8 mouse cellular contexts compared by ENCODE assay signal in the genomic region with DNA sequence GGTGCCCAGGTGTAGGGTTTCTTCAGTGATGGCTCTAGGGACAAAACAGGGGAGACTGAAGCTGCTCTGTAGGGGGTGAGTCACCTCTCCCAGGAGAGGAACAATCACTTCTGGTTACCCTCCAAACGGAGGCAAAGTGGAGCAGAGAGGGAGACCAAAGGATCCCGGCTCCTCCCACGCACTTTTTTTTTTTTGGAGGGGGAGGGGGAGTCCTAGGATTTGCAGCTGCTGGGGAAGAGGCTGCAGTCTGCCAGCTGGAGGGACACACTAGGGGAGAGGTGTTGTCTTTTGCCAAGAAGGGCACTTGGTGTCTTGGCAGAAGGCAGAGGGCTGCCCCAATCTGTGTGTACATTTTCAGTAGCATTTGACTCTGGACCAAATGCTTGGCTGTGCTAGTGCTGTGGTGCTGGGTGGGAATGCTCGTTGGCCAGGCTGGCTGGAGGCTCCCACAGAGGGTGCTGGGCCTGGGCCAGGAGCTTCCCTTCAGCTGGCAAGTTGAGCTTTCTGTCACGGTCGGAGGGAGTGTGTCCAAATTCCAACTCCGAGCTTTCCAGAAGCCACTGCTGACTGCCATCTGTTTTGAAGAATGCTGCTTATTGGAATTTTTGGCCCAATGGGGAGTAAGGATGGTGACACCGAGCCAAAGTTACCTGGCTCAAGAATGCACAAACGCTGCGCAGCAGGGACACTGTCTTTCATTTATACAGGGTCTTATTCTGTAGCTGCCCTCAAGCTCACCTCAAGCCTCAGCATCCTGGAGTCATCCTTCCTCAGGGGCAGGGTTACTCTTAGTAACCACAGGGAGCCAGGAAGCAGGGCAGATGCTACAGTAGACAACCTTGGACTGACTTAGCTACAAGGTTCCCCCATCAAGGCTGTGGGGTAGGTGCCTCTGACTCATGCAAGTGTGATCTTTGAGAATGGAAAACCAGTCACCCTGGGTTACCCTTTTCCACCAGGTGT. TPM values are rescaled to one million over a fixed set of nuclear protein-coding genes. Genes with fewer than 3 reads are reported as not detected.
A peak's percentile ranks its signal among the peaks of the same experiment; 100 is the strongest.
DNase-seq lines count a peak whose midpoint lies in the region; ATAC-seq lines count a peak whose summit lies in the region.

No protein-coding gene starts in this region.

- peak overlapping the region; percentile 40 for H3K4me2 ChIP-seq in forebrain, embryonic 13.5 days
- H3K4me2 ChIP-seq in heart, embryonic 16.5 days (ENCODE audit: low read depth, low read length) = peak overlapping the region; percentile 55
- peak overlapping the region; percentile 34 for H3K4me2 ChIP-seq in liver, embryonic 15.5 days
- H3K4me2 ChIP-seq in neural tube, embryonic 15.5 days = peak overlapping the region; percentile 45

- peak; percentile 80 for ATAC-seq in forebrain, embryonic 13.5 days
- ATAC-seq in heart, embryonic 16.5 days (replicated peaks; ENCODE audit: extremely low read depth, insufficient read depth, low FRiP score) = peak; percentile 75
- peak; percentile 20 for ATAC-seq in liver, embryonic 15.5 days (ENCODE audit: insufficient read depth)
- ATAC-seq in neural tube, embryonic 15.5 days (ENCODE audit: low FRiP score) = peak; percentile 86

- no peaks in the 10 kb centered on the region for H3K9me3 ChIP-seq in forebrain, embryonic 13.5 days (replicated peaks)
- H3K9me3 ChIP-seq in heart, embryonic 16.5 days (replicated peaks; ENCODE audit: control insufficient read depth, low read length) = no peaks in the 10 kb centered on the region
- H3K9me3 ChIP-seq in liver, embryonic 15.5 days (replicated peaks) = no peaks in the 10 kb centered on the region
- no peaks in the 10 kb centered on the region for H3K9me3 ChIP-seq in neural tube, embryonic 15.5 days (replicated peaks)

- WGBS in forebrain, embryonic 13.5 days = 17% methylated on average over 10 of the region's 10 CpGs
- WGBS in heart, embryonic 16.5 days = 10% methylated on average over 10 of the region's 10 CpGs
- 26% methylated on average over 10 of the region's 10 CpGs for WGBS in liver, embryonic 15.5 days (ENCODE audit: insufficient replicate concordance)
- WGBS in neural tube, embryonic 15.5 days = 11% methylated on average over 10 of the region's 10 CpGs

- peak overlapping the region; percentile 78 for H3K27ac ChIP-seq in forebrain, embryonic 13.5 days
- peak overlapping the region; percentile 90 for H3K27ac ChIP-seq in heart, embryonic 16.5 days (ENCODE audit: low read length)
- peak overlapping the region; percentile 84 for H3K27ac ChIP-seq in liver, embryonic 15.5 days (replicated peaks)
- H3K27ac ChIP-seq in neural tube, embryonic 15.5 days (replicated peaks) = peak overlapping the region; percentile 85

- peak overlapping the region; percentile 36 for H3K9ac ChIP-seq in forebrain, embryonic 13.5 days
- H3K9ac ChIP-seq in heart, embryonic 16.5 days (ENCODE audit: low read length) = peak overlapping the region; percentile 46
- 0 out of 2 replicates have a peak overlapping the region, but pooled peaks have one; percentile 17 for H3K9ac ChIP-seq in liver, embryonic 15.5 days
- H3K9ac ChIP-seq in neural tube, embryonic 15.5 days (replicated peaks) = no peak overlapping the region; the same call in 1 of the 2 replicates

- H3K27me3 ChIP-seq in forebrain, embryonic 13.5 days = no peaks in the 10 kb centered on the region
- H3K27me3 ChIP-seq in heart, embryonic 16.5 days (ENCODE audit: control insufficient read depth, insufficient read depth, low read length) = no peaks in the 10 kb centered on the region
- H3K27me3 ChIP-seq in liver, embryonic 15.5 days = no peaks in the 10 kb centered on the region
- H3K27me3 ChIP-seq in neural tube, embryonic 15.5 days (replicated peaks) = no peaks in the 10 kb centered on the region

- H3K36me3 ChIP-seq in forebrain, embryonic 13.5 days (ENCODE audit: poor library complexity, severe bottlenecking) = peaks cover 22% of the 10 kb centered on the region
- peaks cover 13% of the 10 kb centered on the region for H3K36me3 ChIP-seq in heart, embryonic 16.5 days (ENCODE audit: control insufficient read depth, insufficient read depth)
- H3K36me3 ChIP-seq in liver, embryonic 15.5 days (replicated peaks) = peaks cover 16% of the 10 kb centered on the region
- 0 out of 2 replicates have a peak, but pooled peaks cover 2% of the 10 kb centered on the region for H3K36me3 ChIP-seq in neural tube, embryonic 15.5 days

- peak; percentile 98 for DNase-seq in ES-CJ7 (ENCODE audit: low read depth, low spot score)
- DNase-seq in brain, embryonic 18.5 days (ENCODE audit: low read depth, low spot score) = peak; percentile 78
- DNase-seq in kidney, postnatal 36 days = peak; percentile 96 to 97
- no peak for DNase-seq in thymus, postnatal 10 days (ENCODE audit: low spot score in 2 of 2)

- peaks cover 26% of the 10 kb centered on the region for H3K4me1 ChIP-seq in forebrain, embryonic 13.5 days
- H3K4me1 ChIP-seq in heart, embryonic 16.5 days (ENCODE audit: control insufficient read depth, insufficient read depth, low read length) = peaks cover 27% of the 10 kb centered on the region
- peaks cover 38% of the 10 kb centered on the region for H3K4me1 ChIP-seq in liver, embryonic 15.5 days (replicated peaks)
- peaks cover 41% of the 10 kb centered on the region for H3K4me1 ChIP-seq in neural tube, embryonic 15.5 days

- H3K4me3 ChIP-seq in forebrain, embryonic 13.5 days = no peak overlapping the region
- H3K4me3 ChIP-seq in heart, embryonic 16.5 days (ENCODE audit: low read length) = peak overlapping the region; percentile 18
- H3K4me3 ChIP-seq in liver, embryonic 15.5 days (replicated peaks) = peak overlapping the region; percentile 10; the same call in 1 of the 2 replicates
- peak overlapping the region; percentile 8 for H3K4me3 ChIP-seq in neural tube, embryonic 15.5 days (replicated peaks)

RNA-seq across cellular contexts. Expression of gene Zdhhc18, which starts 10.5 kb away (rescaled TPM):
- 3.2 and 4.6 TPM in 2 replicates for polyA plus RNA-seq in forebrain, embryonic 13.5 days (2015; fragmentation: Nextera tagmentation; extraction: Ambion mirVana)
- polyA plus RNA-seq in heart, embryonic 16.5 days (2015; fragmentation: Nextera tagmentation; extraction: Ambion mirVana) = 1.8 and 2.2 TPM in 2 replicates
- polyA plus RNA-seq in liver, embryonic 15.5 days (2015; fragmentation: Nextera tagmentation; extraction: Ambion mirVana) = 1.2 and 1.9 TPM in 2 replicates
- 4.3 and 7.0 TPM in 2 replicates for polyA plus RNA-seq in neural tube, embryonic 15.5 days (2015; fragmentation: Nextera tagmentation; extraction: Ambion mirVana)

RNA-seq across cellular contexts. Expression of gene Pigv, which starts 12.0 kb away (rescaled TPM):
- polyA plus RNA-seq in forebrain, embryonic 13.5 days (2015; fragmentation: Nextera tagmentation; extraction: Ambion mirVana) = 13.6 and 14.5 TPM in 2 replicates
- polyA plus RNA-seq in heart, embryonic 16.5 days (2015; fragmentation: Nextera tagmentation; extraction: Ambion mirVana) = 13.9 and 16.7 TPM in 2 replicates
- 5.5 and 6.3 TPM in 2 replicates for polyA plus RNA-seq in liver, embryonic 15.5 days (2015; fragmentation: Nextera tagmentation; extraction: Ambion mirVana)
- 12.4 and 15.7 TPM in 2 replicates for polyA plus RNA-seq in neural tube, embryonic 15.5 days (2015; fragmentation: Nextera tagmentation; extraction: Ambion mirVana)

RNA-seq across cellular contexts. Expression of gene Sfn, which starts 58.5 kb away (rescaled TPM):
- 0.92 and 0.99 TPM in 2 replicates for polyA plus RNA-seq in forebrain, embryonic 13.5 days (2015; fragmentation: Nextera tagmentation; extraction: Ambion mirVana)
- polyA plus RNA-seq in heart, embryonic 16.5 days (2015; fragmentation: Nextera tagmentation; extraction: Ambion mirVana) = 11.2 and 20.6 TPM in 2 replicates
- polyA plus RNA-seq in liver, embryonic 15.5 days (2015; fragmentation: Nextera tagmentation; extraction: Ambion mirVana) = 0.47 and 0.69 TPM in 2 replicates
- 1.7 and 32.5 TPM in 2 replicates for polyA plus RNA-seq in neural tube, embryonic 15.5 days (2015; fragmentation: Nextera tagmentation; extraction: Ambion mirVana)

Comparison
In these comparisons a context has a peak if more than half of its experiments do, and no peak if none do; other contexts are left out.
1. DNase-seq: peak in ES-CJ7 (single experiment), brain, embryonic 18.5 days (single experiment) and kidney, postnatal 36 days (2 of 2); none in thymus, postnatal 10 days (0 of 2).
2. ATAC-seq: peak in every context shown above with its lines; median percentile 86 in neural tube, embryonic 15.5 days; 80 in forebrain, embryonic 13.5 days; 75 in heart, embryonic 16.5 days; 20 in liver, embryonic 15.5 days.
3. Peak in every context shown above with its lines, with median percentiles within 50 percentile points of each other: H3K27ac ChIP-seq and H3K4me2 ChIP-seq.